Mouse (Mus musculus): ENCODE measurements at regions not wholly inside any gene's neighbourhood (a gene's known extent, or its start where the extent isn't known, plus 50 kb on each side); places are given as distances from the start of the nearest gene placed in this dataset.

- in situ Hi-C loops (cut with MboI, MseI) = no loop called here
Measured at GRCm38 (mm10) chr8:27677143-27678106, 230.0 kb downstream of the Poteg start.

DNA sequence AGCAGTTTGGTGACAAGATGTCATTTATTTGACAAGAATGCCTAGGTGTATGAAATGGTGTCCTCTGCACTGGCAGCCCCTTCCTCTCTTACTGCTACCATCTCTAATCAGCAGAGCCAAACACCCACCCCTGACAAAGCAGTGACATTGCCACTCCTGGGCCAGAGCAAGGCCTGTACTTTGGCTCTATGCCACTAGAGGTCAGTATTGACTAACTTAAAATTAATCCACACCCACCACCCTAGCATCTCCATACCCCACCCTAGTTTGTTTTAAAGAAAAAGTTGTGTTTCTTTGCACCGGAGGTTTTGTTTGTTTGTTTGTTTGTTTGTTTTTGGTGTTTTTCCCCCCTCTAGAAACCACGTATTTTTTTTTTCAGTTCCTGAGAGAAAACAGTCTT lies 231.7 kb downstream of the Poteg start:
- in situ Hi-C loops (cut with MboI, MseI) = no loop called here

DNA sequence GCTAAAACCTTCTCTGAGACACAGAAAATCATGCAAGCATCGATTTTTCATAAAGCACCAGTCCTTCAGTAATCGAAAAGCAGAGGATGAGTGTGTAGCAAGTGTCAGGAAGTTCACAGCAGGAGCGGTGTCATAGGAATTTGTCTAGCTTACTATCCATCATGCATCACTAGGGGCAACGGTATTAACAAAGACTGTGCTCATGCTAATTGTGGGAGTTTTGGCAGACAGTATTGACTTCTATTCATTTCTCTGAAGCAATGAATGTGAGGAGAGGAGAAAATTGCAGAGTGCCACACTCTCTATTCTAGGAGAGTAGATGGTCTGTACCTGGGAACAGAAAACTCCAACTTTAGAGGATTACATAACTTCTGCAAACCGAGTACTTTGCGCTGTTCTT lies 274.5 kb downstream of the Poteg start:
- in situ Hi-C loops (cut with MboI, MseI) = no loop called here

DNA sequence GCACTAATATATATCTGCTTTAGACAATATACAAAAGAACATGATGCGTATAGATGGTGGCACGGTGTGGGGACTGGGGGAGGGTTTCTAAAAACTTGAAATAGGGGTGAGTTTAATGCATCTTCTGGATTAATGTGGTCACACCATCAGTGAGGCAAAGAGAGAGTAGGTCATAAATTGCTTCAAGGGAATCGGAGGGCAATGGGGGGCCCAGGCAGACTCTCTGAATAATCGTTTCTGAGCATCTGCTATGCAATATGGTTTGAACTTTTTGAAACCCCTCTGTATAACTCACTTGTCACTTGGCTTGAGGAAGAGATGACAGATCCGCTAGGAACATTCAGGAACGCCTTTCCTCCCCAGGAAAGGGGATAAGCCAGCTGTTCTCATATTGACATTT lies 322.8 kb downstream of the Poteg start:
- in situ Hi-C loops (cut with MboI, MseI) = loop anchor here (10.0 kb wide), 1 partner anchor 615 kb away; no protein-coding TSS in a partner anchor

DNA sequence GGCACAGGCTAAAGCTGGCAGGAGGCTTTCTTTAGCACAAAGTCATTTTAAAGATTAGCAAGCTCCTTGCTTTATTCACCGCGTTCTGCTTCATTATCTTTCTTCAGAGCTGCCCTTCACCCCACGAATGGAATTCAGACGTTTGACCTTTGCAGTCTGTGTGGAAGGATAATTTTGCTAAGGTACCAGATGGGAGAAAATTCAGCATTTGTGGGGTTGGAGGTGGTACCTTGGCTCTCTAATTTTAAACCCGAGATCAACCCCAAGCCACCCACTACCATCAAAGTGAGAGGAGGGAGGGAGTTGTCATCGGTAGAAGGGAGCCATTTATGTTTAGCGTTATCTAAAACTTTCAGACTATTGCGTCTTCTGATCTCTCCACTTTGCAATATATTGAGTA lies 323.3 kb downstream of the Poteg start:
- in situ Hi-C loops (cut with MboI, MseI) = loop anchor here (10.0 kb wide), 1 partner anchor 614 kb away; no protein-coding TSS in a partner anchor

DNA sequence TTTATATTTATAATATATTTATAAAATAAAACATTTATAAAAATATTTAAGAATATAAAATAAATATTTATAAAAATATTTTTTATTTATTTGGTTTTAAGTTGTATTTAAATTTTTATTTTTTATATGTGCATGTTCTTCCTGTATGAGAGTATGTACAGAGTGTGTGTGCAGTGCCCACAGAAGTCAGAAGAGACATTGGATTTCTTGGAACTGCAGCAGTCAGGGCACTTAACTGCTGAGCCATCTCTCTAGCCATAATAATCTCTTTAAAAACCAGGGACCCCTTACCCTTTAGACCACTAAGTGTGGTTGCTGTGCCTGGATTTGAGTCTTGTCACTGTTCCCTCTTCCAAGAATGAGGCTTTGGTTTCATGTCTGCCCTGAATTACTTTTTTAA lies 323.8 kb downstream of the Poteg start:
- in situ Hi-C loops (cut with MboI, MseI) = loop anchor here (10.0 kb wide), 1 partner anchor 614 kb away; no protein-coding TSS in a partner anchor

- in situ Hi-C loops (cut with MboI, MseI) = loop anchor here (10.0 kb wide), 1 partner anchor 606 kb away; no protein-coding TSS in a partner anchor
Measured at GRCm38 (mm10) chr8:27778982-27779381, 331.5 kb downstream of the Poteg start.

Measured in T-helper 1 cell (primary cell).